Mouse (Mus musculus) heart, adult 9 months (tissue): ENCODE measurements around the gene Fat4.

Experiments
- DNase-seq, 2 experiments: peaks; one replicate each; pipeline ENCODE4 v3.0.0; 2022; ENCODE audit warnings: low spot score in 2 of 2

The Fat4 gene

DNA sequence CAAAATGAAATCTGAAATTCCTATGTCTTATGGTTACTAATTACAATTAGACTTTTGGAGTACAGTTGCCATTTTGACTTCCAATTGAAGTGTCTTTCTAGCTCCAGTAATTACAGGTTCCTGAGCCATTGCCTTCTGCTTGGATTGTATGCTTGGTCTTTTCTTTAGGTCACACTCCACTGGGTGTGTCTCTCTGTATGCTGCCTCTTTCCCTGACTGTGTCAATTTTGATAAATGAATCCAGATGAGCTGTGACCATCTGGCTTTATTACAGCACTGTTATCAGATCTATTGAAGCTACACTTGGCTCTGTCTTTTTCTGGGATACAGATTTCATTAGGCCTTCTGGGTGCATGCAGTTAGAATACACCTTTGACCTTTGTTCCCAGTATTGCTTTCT, 80.7 kb downstream of the Fat4 start:
- no peak for DNase-seq

DNA sequence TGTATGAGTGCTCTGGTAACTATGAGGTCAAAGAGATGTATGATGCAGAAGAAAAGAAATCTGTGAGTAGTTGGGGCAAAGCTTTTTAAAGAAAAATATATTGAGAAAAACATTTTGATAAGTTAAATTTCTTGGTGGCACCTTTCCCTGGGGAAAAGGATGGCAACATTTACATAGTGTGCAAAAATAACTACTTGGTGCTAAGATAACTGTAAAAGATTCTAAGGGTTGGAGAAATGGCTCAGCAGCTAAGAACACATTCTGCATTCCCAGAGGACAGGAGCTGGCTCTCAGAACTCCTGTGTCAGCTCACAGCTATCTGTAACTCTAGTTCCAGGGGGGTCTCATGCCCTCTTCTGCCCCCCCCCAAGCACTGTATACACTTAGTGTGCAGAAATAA, 99.6 kb downstream of the Fat4 start:
- DNase-seq = no peak

DNA sequence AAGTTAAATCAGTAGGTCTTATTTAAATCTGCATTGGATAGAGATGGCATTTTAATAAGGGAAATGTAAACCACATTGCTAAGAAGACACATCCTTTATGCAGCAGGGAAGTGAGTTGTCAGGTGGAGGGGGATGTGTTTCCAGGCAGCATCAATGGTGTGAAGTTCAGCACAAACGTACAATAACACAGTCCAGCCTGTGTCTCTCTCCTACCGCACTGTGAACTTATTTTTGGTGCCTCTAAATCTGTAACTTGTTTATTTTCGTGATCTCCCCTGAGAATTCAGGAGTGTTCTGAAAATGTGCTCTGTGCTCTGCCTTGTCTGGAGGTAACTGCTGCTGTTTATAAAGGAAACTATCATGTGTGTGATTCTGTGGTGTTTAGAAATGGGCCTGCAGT, 102.4 kb downstream of the Fat4 start:
- no peak for DNase-seq

DNA sequence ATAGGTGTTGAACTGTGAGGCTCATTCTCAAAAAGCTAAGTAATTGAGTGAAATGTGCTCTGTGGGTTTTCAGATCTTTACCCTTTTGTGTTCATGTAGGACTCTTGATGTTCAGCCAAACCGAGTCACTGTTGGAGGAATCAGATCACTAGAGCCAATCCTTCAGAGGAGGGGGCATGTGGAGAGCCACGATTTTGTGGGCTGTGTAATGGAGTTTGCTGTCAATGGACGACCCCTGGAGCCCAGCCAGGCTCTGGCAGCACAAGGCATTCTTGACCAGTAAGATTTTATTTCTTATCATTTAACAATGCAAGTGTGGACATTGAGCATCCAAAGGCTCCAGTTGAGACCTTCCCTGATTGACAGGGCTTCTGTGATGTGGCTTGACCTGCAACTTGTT, 113.3 kb downstream of the Fat4 start:
- DNase-seq = no peak

DNA sequence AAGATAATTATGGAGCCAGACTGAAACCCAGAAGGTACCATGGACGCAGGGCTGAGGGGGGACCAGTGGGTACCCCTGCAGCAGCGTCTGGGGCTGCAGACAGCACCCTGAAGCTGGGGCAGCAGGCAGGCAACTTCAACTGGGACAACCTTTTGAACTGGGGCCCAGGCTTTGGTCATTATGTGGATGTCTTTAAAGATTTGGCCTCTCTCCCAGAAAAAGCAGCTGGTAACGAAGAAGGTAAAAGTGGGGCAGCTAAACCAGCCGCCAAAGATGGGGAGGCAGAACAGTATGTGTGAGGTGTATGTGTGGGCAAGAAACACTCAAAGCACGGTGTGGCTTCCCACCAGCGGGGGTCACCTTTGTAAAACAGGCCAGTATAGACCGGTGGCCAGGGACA, 123.8 kb downstream of the Fat4 start:
- DNase-seq = no peak

DNA sequence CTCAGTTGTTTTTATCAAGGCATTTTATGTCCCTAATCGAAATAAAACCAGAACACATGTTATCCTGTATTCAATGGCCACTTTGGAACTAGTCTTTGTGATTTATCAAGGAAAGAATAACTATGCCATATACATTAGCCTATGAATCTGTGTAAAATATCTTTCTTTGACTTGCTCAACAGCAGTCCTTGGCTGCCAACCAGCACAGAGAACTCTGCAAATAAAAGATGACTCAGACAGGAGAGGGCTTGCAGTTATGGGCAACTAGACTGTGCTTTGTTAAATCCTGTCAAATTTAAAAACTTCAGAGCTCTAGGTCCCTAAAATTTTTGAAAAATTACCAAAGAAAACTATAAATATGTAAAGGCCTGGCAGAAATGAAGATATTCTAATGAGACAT, 130.9 kb downstream of the Fat4 start:
- no peak for DNase-seq

DNA sequence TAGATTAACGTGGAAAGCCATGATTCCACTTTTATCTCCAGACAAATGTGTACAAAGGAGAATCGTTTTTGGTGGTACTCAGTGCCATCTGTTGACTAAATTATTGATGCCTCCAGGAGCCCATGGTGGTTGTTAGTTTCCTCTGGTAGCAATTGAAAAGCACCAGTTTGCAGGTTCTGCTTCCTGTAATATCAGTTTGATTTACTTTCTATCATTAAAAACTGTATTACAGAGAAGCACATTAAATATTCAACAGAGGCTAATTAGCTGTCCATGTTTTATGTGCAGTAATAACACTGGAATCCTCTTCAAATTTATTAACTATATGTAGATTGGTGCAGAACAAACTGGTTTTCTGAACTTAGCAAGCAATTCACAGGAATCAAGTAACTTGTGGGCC, 149.4 kb downstream of the Fat4 start:
- no peak for DNase-seq

DNA sequence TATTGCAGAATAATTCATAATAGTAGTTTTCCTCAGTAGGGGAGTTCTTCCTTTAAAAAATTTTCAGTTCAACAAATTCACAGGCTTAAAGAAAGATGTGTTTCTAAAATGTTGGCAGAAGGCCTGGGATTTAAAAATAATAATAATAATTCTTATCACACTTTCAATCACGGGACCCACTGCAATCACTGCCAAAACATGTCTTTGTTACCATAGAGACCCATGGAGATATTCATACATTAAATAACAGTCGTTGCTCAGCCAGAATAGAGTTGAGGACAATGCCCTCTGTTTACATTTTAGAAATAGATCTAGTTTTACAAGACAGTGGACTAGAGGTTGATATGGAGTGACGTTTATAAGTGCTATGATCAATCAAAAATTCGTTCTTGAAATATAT, 159.7 kb downstream of the Fat4 start:
- no peak for DNase-seq

DNA sequence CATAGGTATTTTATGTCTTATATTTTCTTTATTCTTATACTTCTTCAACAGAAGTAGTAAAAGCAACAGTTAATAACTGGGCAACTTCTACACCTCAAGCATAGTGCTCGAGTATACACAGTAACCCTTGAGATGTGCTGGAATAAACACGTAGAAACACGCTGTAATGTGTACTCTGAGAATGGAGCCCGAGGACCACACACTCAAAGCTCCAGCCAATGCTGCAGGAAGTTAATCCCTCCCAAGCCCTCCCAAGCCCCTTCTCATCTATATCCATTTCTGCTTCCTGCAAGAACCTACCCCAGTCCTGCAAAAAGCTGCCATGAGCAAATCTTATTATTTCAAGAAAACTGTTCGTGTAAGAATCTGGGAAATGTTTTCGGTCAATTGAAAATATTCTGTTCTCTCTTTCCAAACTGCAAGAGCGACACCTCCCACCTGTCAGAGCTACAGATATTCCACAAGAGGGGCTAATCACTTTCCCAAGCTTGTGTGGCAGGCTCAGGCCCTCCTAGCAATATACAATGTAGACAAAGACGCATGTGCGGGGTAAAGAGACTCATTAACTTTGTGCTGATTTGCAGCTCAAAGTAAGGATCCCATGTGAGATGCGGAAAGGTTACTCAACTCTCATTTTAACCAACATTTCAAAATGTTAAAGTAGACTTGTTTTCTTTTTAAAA, 161.0 kb downstream of the Fat4 start:
- no peak for DNase-seq

DNA sequence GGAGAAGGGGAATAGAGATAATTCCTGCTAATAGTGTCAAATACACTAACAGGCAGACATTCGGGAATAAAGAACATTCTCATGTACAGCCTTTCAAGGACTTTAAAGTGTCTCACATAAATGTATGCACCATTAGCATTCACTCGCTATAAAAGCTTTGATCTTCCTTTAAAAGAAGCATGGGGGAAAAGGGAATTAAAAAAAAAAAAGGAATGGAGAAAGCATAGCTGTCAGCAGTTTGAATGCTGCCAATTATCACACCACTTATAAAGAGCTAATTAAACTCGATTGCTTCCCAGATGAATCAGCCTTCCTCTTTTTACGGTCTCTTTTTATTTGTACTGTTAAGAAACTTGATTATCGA, 161.5 kb downstream of the Fat4 start:
- no peak for DNase-seq

DNA sequence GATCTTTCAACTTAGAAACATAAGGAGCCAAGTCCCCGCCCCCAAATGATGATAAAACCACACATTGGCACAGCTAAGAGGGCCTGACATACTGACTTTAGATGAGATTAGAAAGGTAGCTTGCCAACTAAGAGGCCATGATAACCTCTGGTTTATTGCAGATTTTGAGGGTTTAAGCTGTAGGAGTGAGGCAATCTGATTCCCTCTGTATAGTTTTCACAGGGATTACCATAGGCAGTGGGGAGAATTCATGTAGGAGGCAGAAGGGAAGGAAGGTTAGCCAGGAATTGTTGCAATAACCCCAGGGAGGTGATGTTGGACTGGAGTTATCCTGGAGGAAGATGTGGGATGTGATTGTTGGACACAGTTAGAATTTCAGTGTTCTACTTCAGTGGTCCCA, 163.4 kb downstream of the Fat4 start:
- DNase-seq = no peak

DNA sequence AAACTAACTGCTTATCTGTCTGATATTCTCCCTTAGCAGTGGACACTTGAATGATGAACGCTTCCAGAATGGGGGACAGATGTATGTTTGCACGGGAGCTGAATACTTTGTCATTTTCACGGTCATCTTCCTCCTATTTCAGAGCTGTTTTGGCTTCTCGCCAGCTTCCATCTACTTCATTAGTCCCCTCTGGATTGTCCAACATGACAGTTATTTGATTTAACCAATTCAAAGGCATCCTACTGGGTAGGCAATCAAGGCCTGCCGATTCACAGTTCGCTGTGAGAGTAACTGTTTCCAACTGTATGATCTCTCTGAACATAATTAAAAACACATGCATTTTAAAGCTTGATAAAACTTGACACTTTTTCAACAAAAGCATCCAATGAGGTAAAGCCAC, 166.3 kb downstream of the Fat4 start:
- DNase-seq = no peak
